Mouse (Mus musculus) brown adipose tissue, adult 24 weeks (tissue): ENCODE measurements at regions not wholly inside any gene's neighbourhood (a gene's known extent, or its start where the extent isn't known, plus 50 kb on each side); places are given as distances from the start of the nearest gene placed in this dataset.
A peak's percentile ranks its signal among the peaks of the same experiment; 100 is the strongest.

ENCODE experiments used
- H3K27ac ChIP-seq: fragments of 200-500 bp; replicated peaks from 2 replicates; pipeline ENCODE4 v1.5.1; 2012; ENCODE audit warnings: low read depth, mild to moderate bottlenecking, low read length
- H3K4me1 ChIP-seq: fragments of 200-500 bp; 2 replicates; pipeline ENCODE4 v1.6.1; 2012; ENCODE audit warnings: low read length, mixed read lengths; ENCODE audit not compliant: control insufficient read depth, insufficient read depth, insufficient read length
- H3K4me3 ChIP-seq: fragments of 200-500 bp; 2 replicates; pipeline ENCODE4 v1.5.1; 2012; ENCODE audit warnings: low read depth, mild to moderate bottlenecking, low read length, moderate library complexity; ENCODE audit not compliant: insufficient read depth

GRCm38 (mm10) chr2:135564231-135564630, 94.6 kb upstream of the Plcb4 start:
- peaks cover 30% of the 10 kb centered on the region for H3K4me1 ChIP-seq
- H3K4me3 ChIP-seq, result no peak overlapping the region
- peak overlapping the region; percentile 90 for H3K27ac ChIP-seq

GRCm38 (mm10) chr2:135568350-135568749, 90.5 kb upstream of the Plcb4 start:
- Histone ChIP-seq H3K27ac (peak overlapping the region; percentile 75), H3K4me3 (no peak overlapping the region), H3K4me1 (peaks cover 25% of the 10 kb centered on the region)

DNA sequence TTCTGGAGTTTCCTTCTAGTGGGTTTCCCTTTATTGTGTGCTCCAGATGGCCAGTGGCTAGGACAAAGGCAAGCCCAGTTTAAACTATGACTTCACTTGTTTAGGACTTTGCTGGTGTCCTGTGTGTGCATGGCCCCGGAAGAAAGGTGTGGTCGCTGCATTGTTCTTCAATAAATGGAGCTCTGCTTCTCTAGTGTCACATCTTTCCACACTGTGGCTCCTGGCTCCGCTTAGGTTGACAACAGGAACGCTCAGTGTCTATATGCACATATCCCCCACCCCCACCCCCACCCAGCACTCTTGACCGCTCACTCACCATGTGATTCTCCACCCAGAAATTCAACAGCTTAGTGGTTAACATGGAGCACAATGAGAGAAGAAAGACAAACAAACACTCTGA, 87.2 kb upstream of the Plcb4 start:
- Histone ChIP-seq H3K27ac (peak overlapping the region; percentile 97), H3K4me1 (peaks cover 25% of the 10 kb centered on the region), H3K4me3 (no peak overlapping the region)

GRCm38 (mm10) chr2:135577228-135577627, 81.6 kb upstream of the Plcb4 start:
- Histone ChIP-seq H3K4me1 (peaks cover 11% of the 10 kb centered on the region), H3K27ac (no peak overlapping the region), H3K4me3 (no peak overlapping the region)

GRCm38 (mm10) chr2:135578135-135578534, 80.7 kb upstream of the Plcb4 start:
- Histone ChIP-seq H3K27ac (peak overlapping the region; percentile 30; the same call in 1 of the 2 replicates), H3K4me1 (peaks cover 11% of the 10 kb centered on the region), H3K4me3 (no peak overlapping the region)

DNA sequence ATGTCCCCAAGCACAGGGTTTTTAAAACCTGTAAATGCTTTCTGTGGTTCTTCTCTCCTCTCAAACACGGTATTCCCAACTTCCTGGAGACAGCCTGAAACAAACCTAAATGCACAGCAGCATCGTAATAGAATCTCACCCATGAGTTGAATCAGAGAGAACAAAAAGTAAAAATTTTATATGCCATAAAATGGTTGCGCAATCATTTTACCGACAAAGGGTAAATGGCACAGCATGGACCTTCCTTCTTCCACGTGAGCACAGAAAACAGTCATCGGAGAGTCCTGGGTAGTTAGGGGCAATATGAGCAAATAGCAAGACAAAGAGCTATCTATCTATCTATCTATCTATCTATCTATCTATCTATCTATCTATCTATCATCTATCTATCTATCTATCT, 79.3 kb upstream of the Plcb4 start:
- H3K4me1 ChIP-seq, result peaks cover 11% of the 10 kb centered on the region
- H3K4me3 ChIP-seq, result no peak overlapping the region
- no peak overlapping the region for H3K27ac ChIP-seq

GRCm38 (mm10) chr2:135580051-135580450, 78.8 kb upstream of the Plcb4 start:
- Histone ChIP-seq H3K27ac (no peak overlapping the region), H3K4me1 (peaks cover 11% of the 10 kb centered on the region), H3K4me3 (no peak overlapping the region)

GRCm38 (mm10) chr2:135582341-135582740, 76.5 kb upstream of the Plcb4 start:
- Histone ChIP-seq H3K27ac (no peak overlapping the region), H3K4me1 (peaks cover 6% of the 10 kb centered on the region), H3K4me3 (no peak overlapping the region)

GRCm38 (mm10) chr2:135606306-135606705, 52.5 kb upstream of the Plcb4 start:
- no peak overlapping the region for H3K27ac ChIP-seq
- H3K4me3 ChIP-seq, result no peak overlapping the region
- no peaks in the 10 kb centered on the region for H3K4me1 ChIP-seq
